Mouse (Mus musculus) thymus, postnatal 10 days (tissue): ENCODE results near the gene Cd209e.
"Not testable (repeated sequence)": the region's sequence is repeated elsewhere in the genome, so short reads cannot be mapped to it uniquely, and the experiment has no call there.

Experiments
- DNase-seq, 2 experiments: peaks; one replicate each; pipeline ENCODE4 v3.0.0; 2021; ENCODE audit warnings: low spot score in 2 of 2

Gene Cd209e

GRCm38 (mm10) chr8:3854209-3854608, at the start of gene Cd209e:
Gene Cd209e, minus strand, starts transcription at chr8:3854309.
- DNase-seq, result no peak

GRCm38 (mm10) chr8:3878455-3878854, 24.3 kb upstream of the Cd209e start, which contains the start of gene Cd209d:
Gene Cd209d, minus strand, starts transcription at chr8:3878555.
- DNase-seq, result no peak

- no peak for DNase-seq
Measured at GRCm38 (mm10) chr8:3876121-3876520, 22.0 kb upstream of the Cd209e start.

- DNase-seq, result not testable (repeated sequence)
Measured at GRCm38 (mm10) chr8:3862736-3863135, 8.6 kb upstream of the Cd209e start.

- DNase-seq, result peak; percentile 11 to 18
Measured at GRCm38 (mm10) chr8:3803091-3803490, 51.0 kb downstream of the Cd209e start.
